Mouse (Mus musculus): ENCODE results near the gene Clps. TPM values are rescaled to one million over a fixed set of nuclear protein-coding genes. Genes with fewer than 3 reads are reported as not detected.
A peak's percentile ranks its signal among the peaks of the same experiment; 100 is the strongest.

The Clps gene
- total and polyA plus RNA-seq, 3 experiments, result not detected

DNA sequence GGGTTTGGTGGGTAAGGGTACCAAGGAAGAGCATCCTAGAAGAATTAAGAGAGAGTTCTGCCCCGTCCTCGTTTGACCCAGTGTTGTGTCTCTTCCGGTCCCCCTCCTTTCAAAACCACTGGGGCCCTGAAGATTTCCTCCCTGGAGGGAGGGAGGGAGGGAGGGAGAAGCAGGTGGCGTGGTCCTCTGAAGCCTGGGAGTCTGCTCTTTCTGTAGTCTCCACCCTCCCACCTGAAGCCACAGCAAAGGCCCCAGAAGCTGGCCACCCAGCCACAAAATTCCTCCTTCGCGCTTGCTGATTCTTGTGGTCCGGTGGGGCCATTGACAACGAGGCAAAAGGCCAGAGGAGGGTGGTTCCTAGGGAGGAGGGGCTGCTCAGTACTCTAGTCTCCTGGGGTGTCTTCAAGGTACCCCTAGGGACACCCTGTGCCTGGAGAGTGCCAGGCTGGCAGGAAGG lies 41.9 kb downstream of the Clps start:
- TF ChIP-seq CTCF (conservative IDR thresholded peaks at IDR 0.05 in 1 of 2, IDR thresholded peaks at IDR 0.05 in 1 of 2; ENCODE audit: low read depth in 2 of 2, low read length in 2 of 2), result no peak
- TF ChIP-seq GABPA (IDR thresholded peaks at IDR 0.05; ENCODE audit: insufficient replicate concordance, low read depth, low read length), result no peak
- TF ChIP-seq ZNF384 (IDR thresholded peaks at IDR 0.05; ENCODE audit: low read depth, low read length), result no peak
- TF ChIP-seq TCF12 (IDR thresholded peaks at IDR 0.05; ENCODE audit: low read depth, low read length), result peak; percentile 15; the same call in 1 of the 2 replicates
- TF ChIP-seq SIN3A (IDR thresholded peaks at IDR 0.05; ENCODE audit: low read length), result 0 out of 2 replicates have a peak, but pooled peaks have one; percentile 24
- TF ChIP-seq PAX5 (IDR thresholded peaks at IDR 0.05; ENCODE audit: low read length), result no peak
- TF ChIP-seq E2F4 (IDR thresholded peaks at IDR 0.05; ENCODE audit: insufficient replicate concordance, low read depth, low read length), result no peak
- no peak; the same call in 1 of the 2 replicates for TF ChIP-seq HCFC1 (IDR thresholded peaks at IDR 0.05; ENCODE audit: low read depth, low read length)
- no peak for TF ChIP-seq JUN (IDR thresholded peaks at IDR 0.05; ENCODE audit: insufficient read depth, low read depth, low read length)
- TF ChIP-seq MAZ (IDR thresholded peaks at IDR 0.05; ENCODE audit: low read depth, low read length), result peak; percentile 85
- TF ChIP-seq ELF1 (IDR thresholded peaks at IDR 0.05; ENCODE audit: low read depth, low read length), result no peak; the same call in 1 of the 2 replicates
- TF ChIP-seq POLR2AphosphoS2 (IDR thresholded peaks at IDR 0.05; ENCODE audit: low read depth, low read length), result no peak
- no peak for TF ChIP-seq USF1 (IDR thresholded peaks at IDR 0.05; ENCODE audit: low read depth, low read length)
- TF ChIP-seq ETS1 (conservative IDR thresholded peaks at IDR 0.05; ENCODE audit: low read depth, low read length), result no peak
- TF ChIP-seq NRF1 (IDR thresholded peaks at IDR 0.05; ENCODE audit: low read depth, low read length), result no peak
- TF ChIP-seq MAX (IDR thresholded peaks at IDR 0.05; ENCODE audit: low read length), result 0 out of 2 replicates have a peak, but pooled peaks have one; percentile 9
- H3K4me2 ChIP-seq (ENCODE audit: insufficient read depth, low read depth, poor library complexity, severe bottlenecking), result peak overlapping the region; percentile 52
- DNase-seq (ENCODE audit: extremely low read depth), result peak; percentile 62
- in situ Hi-C loops (cut with MboI; ENCODE audit: low pct_ligation_motif_present, low pct_unique_long_range_greater_than_20kb, low sequenced_read_pairs), result loop anchor here (25.0 kb wide), 1 partner anchor 306 kb away; the partner anchor contains the start of gene Def6
- peak overlapping the region; percentile 50 to 52 (median 52) for H3K4me3 ChIP-seq (replicated peaks in 1 of 3; ENCODE audit: low read depth in 2 of 3, low read length in 2 of 3, poor library complexity in 1 of 3)
- H3K4me1 ChIP-seq (ENCODE audit: control insufficient read depth in 1 of 2, insufficient read depth in 2 of 2), result peaks cover 19 to 63% of the 10 kb centered on the region in 2 experiments
- H3K27me3 ChIP-seq (replicated peaks), result peaks cover 18% of the 10 kb centered on the region
- H3K27ac ChIP-seq (ENCODE audit: insufficient read depth, low read depth), result peak overlapping the region; percentile 34; the same call in 1 of the 2 replicates
- peak overlapping the region; percentile 39; the same call in 1 of the 2 replicates for H3K9ac ChIP-seq (ENCODE audit: insufficient read depth, low read depth)
- dilution Hi-C loops (cut with MboI; ENCODE audit: extremely low pct_ligation_motif_present, extremely low pct_unique_long_range_greater_than_20kb, low sequenced_read_pairs), result no loop called here
- H3K36me3 ChIP-seq (replicated peaks in 1 of 2; ENCODE audit: control insufficient read depth in 1 of 2, insufficient read depth in 1 of 2, low read length in 1 of 2), result no peaks in the 10 kb centered on the region
- peaks cover 3% of the 10 kb centered on the region for H3K9me3 ChIP-seq (replicated peaks; ENCODE audit: low read length)
- H3K79me2 ChIP-seq (replicated peaks; ENCODE audit: control insufficient read depth, extremely low read depth, insufficient read depth, poor library complexity, severe bottlenecking), result no peaks in the 10 kb centered on the region

DNA sequence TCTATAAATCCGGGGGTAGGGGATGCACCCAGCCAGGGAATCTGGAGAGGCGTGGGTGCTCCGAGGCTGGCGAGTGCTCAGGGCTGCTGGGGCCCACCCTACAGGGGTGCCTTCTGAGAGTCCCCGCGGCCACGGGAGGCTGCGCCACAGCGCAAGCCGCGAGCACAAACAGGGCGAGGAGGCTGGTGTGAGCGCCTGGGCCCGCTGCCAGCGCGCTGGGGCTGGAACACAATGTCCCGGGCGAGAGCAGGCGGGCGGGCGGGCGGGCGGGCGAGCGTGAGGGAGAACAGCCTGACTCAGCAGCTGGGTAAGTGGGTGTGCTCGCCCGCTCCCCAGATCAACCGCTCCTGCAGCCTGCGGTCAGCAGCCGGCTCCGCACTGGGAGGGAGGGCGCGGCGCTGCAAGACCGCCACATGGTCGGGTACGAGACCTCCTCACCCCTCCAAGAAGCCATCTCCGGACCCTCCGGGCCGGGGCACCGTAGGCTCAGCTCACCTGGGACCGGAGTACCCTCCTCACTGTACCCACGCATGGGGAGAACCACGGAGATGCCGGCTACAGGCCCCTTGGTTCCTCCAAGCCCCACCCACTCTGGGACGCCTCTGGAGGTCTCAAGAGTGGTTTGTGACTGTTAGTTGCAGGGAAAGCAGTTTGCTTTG lies 42.5 kb downstream of the Clps start:
- DNase-seq (ENCODE audit: extremely low read depth), result no peak
- TF ChIP-seq KAT2A (IDR thresholded peaks at IDR 0.05; ENCODE audit: insufficient replicate concordance, low read length) (no peak), MEF2A (IDR thresholded peaks at IDR 0.05; ENCODE audit: borderline replicate concordance, low read depth, low read length) (no peak), PAX5 (IDR thresholded peaks at IDR 0.05; ENCODE audit: low read length) (no peak), ELF1 (IDR thresholded peaks at IDR 0.05; ENCODE audit: low read depth, low read length) (no peak), HCFC1 (IDR thresholded peaks at IDR 0.05; ENCODE audit: low read depth, low read length) (no peak), GABPA (IDR thresholded peaks at IDR 0.05; ENCODE audit: insufficient replicate concordance, low read depth, low read length) (no peak), USF1 (IDR thresholded peaks at IDR 0.05; ENCODE audit: low read depth, low read length) (no peak), POLR2A (IDR thresholded peaks at IDR 0.05; ENCODE audit: low read depth, low read length) (no peak), ZC3H11A (IDR thresholded peaks at IDR 0.05; ENCODE audit: low read depth, low read length) (no peak), MXI1 (IDR thresholded peaks at IDR 0.05; ENCODE audit: low read depth, low read length) (peak; percentile 72), EP300 (IDR thresholded peaks at IDR 0.05; ENCODE audit: low read length) (no peak), UBTF (IDR thresholded peaks at IDR 0.05; ENCODE audit: low read depth, low read length) (no peak), MAX (IDR thresholded peaks at IDR 0.05; ENCODE audit: low read length) (0 out of 2 replicates have a peak, but pooled peaks have one; percentile 20), CHD2 (IDR thresholded peaks at IDR 0.05; ENCODE audit: low read length) (no peak), SMC3 (IDR thresholded peaks at IDR 0.05; ENCODE audit: low read depth, low read length) (no peak), NELFE (IDR thresholded peaks at IDR 0.05; ENCODE audit: low read depth, low read length) (no peak), MYC (IDR thresholded peaks at IDR 0.05; ENCODE audit: low read depth, low read length) (0 out of 2 replicates have a peak, but pooled peaks have one; percentile 20), RCOR1 (conservative IDR thresholded peaks at IDR 0.05; ENCODE audit: low read depth, low read length) (no peak), TBP (conservative IDR thresholded peaks at IDR 0.05; ENCODE audit: low read depth, low read length) (0 out of 2 replicates have a peak, but pooled peaks have one; percentile 11)
- Histone ChIP-seq H3K9ac (ENCODE audit: insufficient read depth, low read depth) (peak overlapping the region; percentile 39), H3K27ac (ENCODE audit: insufficient read depth, low read depth) (peak overlapping the region; percentile 34; the same call in 1 of the 2 replicates), H3K79me2 (replicated peaks; ENCODE audit: control insufficient read depth, extremely low read depth, insufficient read depth, poor library complexity, severe bottlenecking) (no peaks in the 10 kb centered on the region), H3K4me2 (ENCODE audit: insufficient read depth, low read depth, poor library complexity, severe bottlenecking) (peak overlapping the region; percentile 52), H3K36me3 (replicated peaks in 1 of 2; ENCODE audit: control insufficient read depth in 1 of 2, insufficient read depth in 1 of 2, low read length in 1 of 2) (no peaks in the 10 kb centered on the region), H3K4me3 (replicated peaks in 1 of 3; ENCODE audit: low read depth in 2 of 3, low read length in 2 of 3, poor library complexity in 1 of 3) (peak overlapping the region; percentile 50 to 52 (median 52)), H3K4me1 (ENCODE audit: control insufficient read depth in 1 of 2, insufficient read depth in 2 of 2) (peaks cover 19 to 66% of the 10 kb centered on the region in 2 experiments), H3K9me3 (replicated peaks; ENCODE audit: low read length) (peaks cover 3% of the 10 kb centered on the region), H3K27me3 (replicated peaks) (peaks cover 18% of the 10 kb centered on the region)
- in situ Hi-C loops (cut with MboI; ENCODE audit: low pct_ligation_motif_present, low pct_unique_long_range_greater_than_20kb, low sequenced_read_pairs) (loop anchor here (25.0 kb wide), 1 partner anchor 306 kb away; the partner anchor contains the start of gene Def6), dilution Hi-C loops (cut with MboI; ENCODE audit: extremely low pct_ligation_motif_present, extremely low pct_unique_long_range_greater_than_20kb, low sequenced_read_pairs) (no loop called here)
